Mouse (Mus musculus): ENCODE measurements around the gene Mitf. TPM values are rescaled to one million over a fixed set of nuclear protein-coding genes. Genes with fewer than 3 reads are reported as not detected.

Mitf gene
- polyA plus RNA-seq, 1 experiment from 2014 or later = 1.6 TPM

- Histone ChIP-seq H3K4me2 (ENCODE audit: low read length) (no peak overlapping the region), H3K27ac (ENCODE audit: low read depth, low read length) (no peak overlapping the region), H3K9ac (ENCODE audit: low read depth, low read length) (no peak overlapping the region), H3K27me3 (replicated peaks; ENCODE audit: control insufficient read depth, insufficient read depth, low read length) (no peaks in the 10 kb centered on the region), H3K4me3 (ENCODE audit: low read length) (no peak overlapping the region), H3K9me3 (ENCODE audit: control insufficient read depth, low read length) (no peaks in the 10 kb centered on the region), H3K4me1 (ENCODE audit: control insufficient read depth, insufficient read depth, low read depth, low read length) (no peaks in the 10 kb centered on the region), H3K36me3 (ENCODE audit: control insufficient read depth, insufficient read depth, low read length) (no peaks in the 10 kb centered on the region)
- 73% methylated on average over 7 of the region's 7 CpGs for WGBS
- ATAC-seq = no peak
Observed at GRCm38 (mm10) chr6:97929466-97929865, 122.6 kb downstream of the Mitf start.

- H3K4me2 ChIP-seq (ENCODE audit: low read length) = no peak overlapping the region
- no peaks in the 10 kb centered on the region for H3K36me3 ChIP-seq (ENCODE audit: control insufficient read depth, insufficient read depth, low read length)
- no peak for ATAC-seq
- H3K4me1 ChIP-seq (ENCODE audit: control insufficient read depth, insufficient read depth, low read depth, low read length) = peaks cover 6% of the 10 kb centered on the region
- no peaks in the 10 kb centered on the region for H3K9me3 ChIP-seq (ENCODE audit: control insufficient read depth, low read length)
- H3K27me3 ChIP-seq (replicated peaks; ENCODE audit: control insufficient read depth, insufficient read depth, low read length) = no peaks in the 10 kb centered on the region
- H3K4me3 ChIP-seq (ENCODE audit: low read length) = no peak overlapping the region
- H3K27ac ChIP-seq (ENCODE audit: low read depth, low read length) = no peak overlapping the region
- no peak overlapping the region for H3K9ac ChIP-seq (ENCODE audit: low read depth, low read length)
- 76% methylated on average over 5 of the region's 5 CpGs for WGBS
Observed at GRCm38 (mm10) chr6:97937139-97937538, 130.3 kb downstream of the Mitf start.

GRCm38 (mm10) chr6:97937897-97938614 lies 131.2 kb downstream of the Mitf start:
- H3K4me3 ChIP-seq (ENCODE audit: low read length) = no peak overlapping the region
- peaks cover 6% of the 10 kb centered on the region for H3K4me1 ChIP-seq (ENCODE audit: control insufficient read depth, insufficient read depth, low read depth, low read length)
- H3K4me2 ChIP-seq (ENCODE audit: low read length) = peak overlapping the region; percentile 45
- no peaks in the 10 kb centered on the region for H3K27me3 ChIP-seq (replicated peaks; ENCODE audit: control insufficient read depth, insufficient read depth, low read length)
- no peak for ATAC-seq
- no peak overlapping the region for H3K9ac ChIP-seq (ENCODE audit: low read depth, low read length)
- no peaks in the 10 kb centered on the region for H3K36me3 ChIP-seq (ENCODE audit: control insufficient read depth, insufficient read depth, low read length)
- H3K27ac ChIP-seq (ENCODE audit: low read depth, low read length) = no peak overlapping the region
- H3K9me3 ChIP-seq (ENCODE audit: control insufficient read depth, low read length) = no peaks in the 10 kb centered on the region
- 25% methylated on average over 11 of the region's 11 CpGs for WGBS

GRCm38 (mm10) chr6:97940916-97941315 lies 134.1 kb downstream of the Mitf start:
- H3K27ac ChIP-seq (ENCODE audit: low read depth, low read length) = no peak overlapping the region
- no peak overlapping the region for H3K4me2 ChIP-seq (ENCODE audit: low read length)
- H3K4me3 ChIP-seq (ENCODE audit: low read length) = no peak overlapping the region
- H3K9ac ChIP-seq (ENCODE audit: low read depth, low read length) = no peak overlapping the region
- no peak for ATAC-seq
- peaks cover 6% of the 10 kb centered on the region for H3K4me1 ChIP-seq (ENCODE audit: control insufficient read depth, insufficient read depth, low read depth, low read length)
- H3K27me3 ChIP-seq (replicated peaks; ENCODE audit: control insufficient read depth, insufficient read depth, low read length) = no peaks in the 10 kb centered on the region
- WGBS = 72% methylated on average over 12 of the region's 12 CpGs
- no peaks in the 10 kb centered on the region for H3K36me3 ChIP-seq (ENCODE audit: control insufficient read depth, insufficient read depth, low read length)
- H3K9me3 ChIP-seq (ENCODE audit: control insufficient read depth, low read length) = no peaks in the 10 kb centered on the region

GRCm38 (mm10) chr6:97950033-97950881 lies 143.4 kb downstream of the Mitf start:
- Histone ChIP-seq H3K4me3 (ENCODE audit: low read length) (no peak overlapping the region), H3K27ac (ENCODE audit: low read depth, low read length) (no peak overlapping the region), H3K4me2 (ENCODE audit: low read length) (no peak overlapping the region), H3K9ac (ENCODE audit: low read depth, low read length) (no peak overlapping the region), H3K9me3 (ENCODE audit: control insufficient read depth, low read length) (no peaks in the 10 kb centered on the region), H3K36me3 (ENCODE audit: control insufficient read depth, insufficient read depth, low read length) (no peaks in the 10 kb centered on the region), H3K27me3 (replicated peaks; ENCODE audit: control insufficient read depth, insufficient read depth, low read length) (no peaks in the 10 kb centered on the region), H3K4me1 (ENCODE audit: control insufficient read depth, insufficient read depth, low read depth, low read length) (no peaks in the 10 kb centered on the region)
- WGBS = 43% methylated on average over 13 of the region's 13 CpGs
- peak; percentile 17; the same call in 1 of the 2 replicates for ATAC-seq

GRCm38 (mm10) chr6:97950882-97951245 lies 144.0 kb downstream of the Mitf start:
- 47% methylated on average over 2 of the region's 2 CpGs for WGBS
- H3K27ac ChIP-seq (ENCODE audit: low read depth, low read length) = no peak overlapping the region
- no peaks in the 10 kb centered on the region for H3K4me1 ChIP-seq (ENCODE audit: control insufficient read depth, insufficient read depth, low read depth, low read length)
- H3K9me3 ChIP-seq (ENCODE audit: control insufficient read depth, low read length) = no peaks in the 10 kb centered on the region
- H3K4me2 ChIP-seq (ENCODE audit: low read length) = no peak overlapping the region
- no peak overlapping the region for H3K4me3 ChIP-seq (ENCODE audit: low read length)
- no peaks in the 10 kb centered on the region for H3K27me3 ChIP-seq (replicated peaks; ENCODE audit: control insufficient read depth, insufficient read depth, low read length)
- no peak for ATAC-seq
- H3K9ac ChIP-seq (ENCODE audit: low read depth, low read length) = no peak overlapping the region
- H3K36me3 ChIP-seq (ENCODE audit: control insufficient read depth, insufficient read depth, low read length) = no peaks in the 10 kb centered on the region

GRCm38 (mm10) chr6:97951711-97952110 lies 144.9 kb downstream of the Mitf start:
- no peaks in the 10 kb centered on the region for H3K36me3 ChIP-seq (ENCODE audit: control insufficient read depth, insufficient read depth, low read length)
- no peak overlapping the region for H3K4me2 ChIP-seq (ENCODE audit: low read length)
- no peak for ATAC-seq
- H3K4me1 ChIP-seq (ENCODE audit: control insufficient read depth, insufficient read depth, low read depth, low read length) = no peaks in the 10 kb centered on the region
- 40% methylated on average over 1 of the region's 1 CpGs for WGBS
- H3K9me3 ChIP-seq (ENCODE audit: control insufficient read depth, low read length) = no peaks in the 10 kb centered on the region
- no peak overlapping the region for H3K4me3 ChIP-seq (ENCODE audit: low read length)
- H3K27ac ChIP-seq (ENCODE audit: low read depth, low read length) = no peak overlapping the region
- H3K9ac ChIP-seq (ENCODE audit: low read depth, low read length) = no peak overlapping the region
- no peaks in the 10 kb centered on the region for H3K27me3 ChIP-seq (replicated peaks; ENCODE audit: control insufficient read depth, insufficient read depth, low read length)

- no peak overlapping the region for H3K9ac ChIP-seq (ENCODE audit: low read depth, low read length)
- H3K27ac ChIP-seq (ENCODE audit: low read depth, low read length) = no peak overlapping the region
- H3K9me3 ChIP-seq (ENCODE audit: control insufficient read depth, low read length) = no peaks in the 10 kb centered on the region
- ATAC-seq = no peak
- H3K4me2 ChIP-seq (ENCODE audit: low read length) = no peak overlapping the region
- H3K4me1 ChIP-seq (ENCODE audit: control insufficient read depth, insufficient read depth, low read depth, low read length) = no peaks in the 10 kb centered on the region
- 75% methylated on average over 8 of the region's 8 CpGs for WGBS
- no peaks in the 10 kb centered on the region for H3K36me3 ChIP-seq (ENCODE audit: control insufficient read depth, insufficient read depth, low read length)
- no peak overlapping the region for H3K4me3 ChIP-seq (ENCODE audit: low read length)
- H3K27me3 ChIP-seq (replicated peaks; ENCODE audit: control insufficient read depth, insufficient read depth, low read length) = no peaks in the 10 kb centered on the region
Observed at GRCm38 (mm10) chr6:97952845-97953244, 146.0 kb downstream of the Mitf start.

- no peak overlapping the region for H3K27ac ChIP-seq (ENCODE audit: low read depth, low read length)
- WGBS = 79% methylated on average over 6 of the region's 6 CpGs
- H3K4me1 ChIP-seq (ENCODE audit: control insufficient read depth, insufficient read depth, low read depth, low read length) = no peaks in the 10 kb centered on the region
- no peaks in the 10 kb centered on the region for H3K9me3 ChIP-seq (ENCODE audit: control insufficient read depth, low read length)
- no peak overlapping the region for H3K4me2 ChIP-seq (ENCODE audit: low read length)
- no peak overlapping the region for H3K9ac ChIP-seq (ENCODE audit: low read depth, low read length)
- ATAC-seq = no peak
- no peak overlapping the region for H3K4me3 ChIP-seq (ENCODE audit: low read length)
- H3K36me3 ChIP-seq (ENCODE audit: control insufficient read depth, insufficient read depth, low read length) = no peaks in the 10 kb centered on the region
- no peaks in the 10 kb centered on the region for H3K27me3 ChIP-seq (replicated peaks; ENCODE audit: control insufficient read depth, insufficient read depth, low read length)
Observed at GRCm38 (mm10) chr6:97956121-97956520, 149.3 kb downstream of the Mitf start.

Data from hindbrain, embryonic 16.5 days (tissue).